ENCODE assay signal across 18 mouse cellular contexts in genomic region chr5:35134286-35134685, GRCm38 (mm10). TPM values are rescaled to one million over a fixed set of nuclear protein-coding genes. Genes with fewer than 3 reads are reported as not detected.
DNase-seq lines count a peak whose midpoint lies in the region; ATAC-seq lines count a peak whose summit lies in the region.
"Had no signal": no experiment of that assay in that cellular context is flagged by ENCODE, and none has a peak within 500 bp of the region (broad histone marks: within the 10 kb centered on the region; RNA-seq: fewer than 3 reads in every experiment).

No protein-coding gene starts in this region.

- no peak for ATAC-seq in megakaryocyte-erythroid progenitor cell, adult 5-6 weeks (replicated peaks; ENCODE audit: low FRiP score, low TSS enrichment, poor library complexity, severe bottlenecking)
- ATAC-seq: activated CD4-positive, CD25-positive, alpha-beta regulatory T cell, adult 4 months; CD4-positive, CD25-positive, alpha-beta regulatory T cell, adult 4 months; forebrain, embryonic 13.5 days; forebrain, embryonic 15.5 days; forebrain, postnatal 0 days; Patski had no signal

- peak; percentile 31 to 67 for DNase-seq in adrenal gland, adult (ENCODE audit: inconsistent age in 2 of 2, low spot score in 1 of 2)
- no peak for DNase-seq in adrenal gland, postnatal 25 days
- DNase-seq in adrenal gland, postnatal 10 days, result peak; percentile 57
- no peak for DNase-seq in adrenal gland, postnatal 4 days (ENCODE audit: low spot score in 2 of 2)
- DNase-seq in adipocyte (ENCODE audit: low spot score), result peak; percentile 16
- DNase-seq: B cell, adult 2 months; cerebellum, adult 11-12 months; cerebellum, adult 2 months; cerebellum, adult 9-10 months; cerebellum, postnatal 10 days; cerebellum, postnatal 25 days; forebrain, postnatal 0 days had no signal

RNA-seq across cellular contexts. Expression of gene Lrpap1, which starts 28.7 kb away (rescaled TPM):
- total RNA-seq in adrenal gland, postnatal 25 days (2021), result 105 and 120 TPM in 2 replicates
- total RNA-seq in adrenal gland, postnatal 10 days (2021), result 10 to 100 TPM; 71.6 to 86.0 TPM
- 100 to 1,000 TPM; 109 to 129 TPM for total RNA-seq in adrenal gland, postnatal 4 days (2021)
- 22.9 and 26.7 TPM in 2 replicates for total RNA-seq in megakaryocyte-erythroid progenitor cell, adult 5-6 weeks (2014; fragmentation: Nextera tagmentation)
- 42.8 and 51.0 TPM in 2 replicates for total RNA-seq in megakaryocyte-erythroid progenitor cell, adult 5-6 weeks (2017)

Comparison
In these comparisons a context has a peak if more than half of its experiments do, and no peak if none do; other contexts are left out.
1. DNase-seq: peak in adrenal gland, adult (2 of 2), adrenal gland, postnatal 10 days (single experiment) and adipocyte (single experiment); none in adrenal gland, postnatal 25 days (single experiment) and adrenal gland, postnatal 4 days (0 of 2).